Mouse (Mus musculus) heart, adult 2 months (tissue): ENCODE data around the gene Snf8. TPM values are rescaled to one million over a fixed set of nuclear protein-coding genes. Genes with fewer than 3 reads are reported as not detected.

Experiments used
- DNase-seq, 2 experiments: peaks; one replicate each; pipeline ENCODE4 v3.0.0; 2021
- H3K27ac ChIP-seq: fragments of 200-600 bp; 2 replicates; pipeline ENCODE4 v1.8.1; 2022
- H3K27me3 ChIP-seq: fragments of 200-500 bp; 2 replicates; pipeline ENCODE4 v1.6.1; 2012; ENCODE audit warnings: mild to moderate bottlenecking, low read length, inconsistent platforms, mixed read lengths; ENCODE audit not compliant: control insufficient read depth, insufficient read depth
- H3K36me3 ChIP-seq: fragments of 200-500 bp; 2 replicates; pipeline ENCODE4 v1.6.1; 2012; ENCODE audit warnings: low read length, inconsistent platforms; ENCODE audit not compliant: control insufficient read depth, insufficient read depth
- H3K4me1 ChIP-seq: fragments of 200-500 bp; 2 replicates; pipeline ENCODE4 v1.6.1; 2011; ENCODE audit warnings: low read length; ENCODE audit not compliant: control insufficient read depth, insufficient read depth
- H3K4me3 ChIP-seq: fragments of 200-600 bp; 2 replicates; pipeline ENCODE4 v1.8.1; 2022
- H3K79me2 ChIP-seq: fragments of 200-500 bp; replicated peaks from 2 replicates; pipeline ENCODE4 v1.6.1; 2012; ENCODE audit warnings: mild to moderate bottlenecking, inconsistent platforms, low read length, moderate library complexity, mixed read lengths; ENCODE audit not compliant: control insufficient read depth, insufficient read depth
- H3K9ac ChIP-seq: fragments of 200-500 bp; 2 replicates; pipeline ENCODE4 v1.6.1; 2012; ENCODE audit warnings: low read depth, mild to moderate bottlenecking, control low read depth, inconsistent platforms, low read length, mixed read lengths
- CTCF ChIP-seq: fragments of 200-600 bp; IDR thresholded peaks from 2 replicates; pipeline ENCODE4 v1.8.1; 2022; ENCODE audit warnings: antibody characterized with exemption, mild to moderate bottlenecking, moderate library complexity
- EP300 ChIP-seq: fragments of 200-500 bp; IDR thresholded peaks from 2 replicates; pipeline ENCODE4 v1.6.1; 2011; ENCODE audit warnings: low read depth, low read length, control low read depth; ENCODE audit not compliant: insufficient read depth
- POLR2A ChIP-seq: fragments of 200-500 bp; IDR thresholded peaks from 2 replicates; pipeline ENCODE4 v1.6.1; 2011; ENCODE audit warnings: mild to moderate bottlenecking, low read depth, low read length, control low read depth; ENCODE audit not compliant: insufficient read depth
- WGBS: fragments of 180-500 bp; shearing (Covaris S2); methylation state at CpG from one replicate; pipeline ENCODE4 v1.1.7; 2018; 5-methylcytosine and 5-hydroxymethylcytosine counted together
- intact Hi-C: fragments of 180-260 bp; cut with DNase I; formaldehyde crosslinking; loops from one replicate; pipeline ENCODE4 v1.15.1; 2025
- polyA plus RNA-seq: library from polyadenylated mRNA; depleted of rRNA; stranded (reverse); fragments of >200 nt; gene quantifications from 2 replicates; pipeline ENCODE4 v1.2.3, GENCODE M21; 2012
- total RNA-seq, 2 experiments: library from RNA; stranded (reverse); gene quantifications; 2 replicates each; pipeline ENCODE4 v1.2.3; 2021

Gene Snf8
- total and polyA plus RNA-seq, 3 experiments = 18.8 to 49.1 (median 44.9) TPM

- H3K9ac ChIP-seq = no peak overlapping the region
- H3K27me3 ChIP-seq = no peaks in the 10 kb centered on the region; the same call in 1 of the 2 replicates
- whole genome bisulfite sequencing = 80% methylated on average over 2 of the region's 2 CpGs
- intact Hi-C loops = no loop called here
- H3K79me2 ChIP-seq = no peaks in the 10 kb centered on the region
- DNase-seq = no peak
- TF ChIP-seq CTCF = 0 out of 2 replicates have a peak, but pooled peaks have one; percentile 3
- TF ChIP-seq EP300 = no peak
- no peaks in the 10 kb centered on the region for H3K36me3 ChIP-seq
- no peaks in the 10 kb centered on the region for H3K4me1 ChIP-seq
- H3K27ac ChIP-seq = no peak overlapping the region
- no peak overlapping the region for H3K4me3 ChIP-seq
Observed at GRCm38 (mm10) chr11:96031701-96032100, 3.0 kb upstream of the Snf8 start.

DNA sequence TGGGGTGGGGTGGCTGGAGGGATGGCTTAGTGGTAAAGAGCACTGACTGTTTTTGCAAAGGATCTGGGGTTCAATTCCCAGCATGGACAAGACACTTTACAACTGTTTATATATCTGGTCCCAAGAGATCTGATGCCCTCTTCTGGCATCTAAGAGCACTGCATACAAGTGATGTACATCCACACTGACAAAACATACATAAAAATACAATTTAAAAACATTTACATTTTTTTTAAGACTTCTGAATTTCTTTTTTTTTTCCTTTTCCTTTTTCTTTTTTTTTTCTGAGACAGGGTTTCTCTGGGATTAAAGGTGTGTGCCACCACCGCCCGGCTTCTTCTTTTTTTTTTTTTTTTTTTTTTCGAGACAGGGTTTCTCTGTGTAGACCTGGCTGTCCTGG lies 1.4 kb upstream of the Snf8 start:
- Histone ChIP-seq H3K36me3 (no peaks in the 10 kb centered on the region), H3K4me3 (no peak overlapping the region), H3K27me3 (no peaks in the 10 kb centered on the region; the same call in 1 of the 2 replicates), H3K79me2 (no peaks in the 10 kb centered on the region), H3K4me1 (no peaks in the 10 kb centered on the region), H3K27ac (no peak overlapping the region), H3K9ac (no peak overlapping the region)
- TF ChIP-seq CTCF = peak; percentile 53
- no peak for TF ChIP-seq EP300
- intact Hi-C loops = no loop called here
- no peak for DNase-seq
- WGBS = 100% methylated on average over 2 of the region's 3 CpGs

GRCm38 (mm10) chr11:96034116-96034515 lies 569 bp upstream of the Snf8 start:
- intact Hi-C loops = no loop called here
- Histone ChIP-seq H3K9ac (no peak overlapping the region), H3K4me1 (no peaks in the 10 kb centered on the region), H3K27me3 (no peaks in the 10 kb centered on the region; the same call in 1 of the 2 replicates), H3K36me3 (no peaks in the 10 kb centered on the region), H3K4me3 (peak overlapping the region; percentile 75), H3K27ac (no peak overlapping the region; the same call in 1 of the 2 replicates), H3K79me2 (no peaks in the 10 kb centered on the region)
- TF ChIP-seq CTCF = no peak
- no peak for TF ChIP-seq EP300
- TF ChIP-seq POLR2A = no peak
- no peak for DNase-seq
- 41% methylated on average over 8 of the region's 8 CpGs for WGBS

DNA sequence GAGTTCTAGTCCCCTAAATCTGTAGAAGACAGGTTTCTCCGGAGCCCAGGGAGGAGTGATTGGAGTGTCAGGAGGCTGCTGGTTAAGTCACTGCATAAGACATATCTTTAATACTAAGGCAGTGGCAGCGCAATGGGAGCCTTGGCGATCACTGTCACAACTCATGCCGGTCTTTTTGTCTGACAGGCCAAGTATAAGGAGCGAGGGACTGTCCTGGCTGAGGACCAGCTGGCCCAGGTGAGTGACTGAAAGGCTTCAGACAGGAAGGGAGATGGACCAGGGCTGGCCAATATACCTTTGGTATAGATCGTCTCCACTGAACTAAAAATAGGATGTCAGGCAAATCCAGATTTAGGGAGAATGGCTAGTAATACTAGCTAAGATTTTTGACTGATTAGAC lies 448 bp downstream of the Snf8 start:
- H3K4me1 ChIP-seq = no peaks in the 10 kb centered on the region
- intact Hi-C loops = no loop called here
- DNase-seq = no peak
- peak overlapping the region; percentile 64 for H3K27ac ChIP-seq
- 3% methylated on average over 6 of the region's 6 CpGs for WGBS
- H3K79me2 ChIP-seq = no peaks in the 10 kb centered on the region
- TF ChIP-seq POLR2A = no peak
- TF ChIP-seq EP300 = no peak
- TF ChIP-seq CTCF = no peak
- H3K36me3 ChIP-seq = no peaks in the 10 kb centered on the region
- H3K9ac ChIP-seq = peak overlapping the region; percentile 70
- H3K27me3 ChIP-seq = no peaks in the 10 kb centered on the region
- H3K4me3 ChIP-seq = peak overlapping the region; percentile 75

DNA sequence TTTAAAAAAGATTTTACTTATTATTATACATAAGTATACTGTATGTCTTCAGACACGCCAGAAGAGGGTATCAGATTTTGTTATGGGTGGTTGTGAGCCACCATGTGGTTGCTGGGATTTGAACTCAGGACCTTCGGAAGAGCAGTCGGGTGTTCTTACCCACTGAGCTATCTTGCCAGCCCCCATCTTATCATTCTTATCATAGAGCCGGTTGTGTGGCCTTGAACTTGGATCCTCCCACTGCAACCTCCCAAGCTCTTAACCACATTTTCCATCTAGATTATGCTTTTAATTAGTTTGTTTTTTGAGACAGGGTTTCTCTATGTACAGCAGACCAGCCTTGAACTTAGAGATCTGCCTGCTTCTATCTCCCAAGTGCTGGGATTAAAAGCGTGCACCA lies 2.8 kb downstream of the Snf8 start:
- Histone ChIP-seq H3K36me3 (no peaks in the 10 kb centered on the region), H3K4me1 (no peaks in the 10 kb centered on the region), H3K27me3 (no peaks in the 10 kb centered on the region), H3K27ac (no peak overlapping the region), H3K4me3 (no peak overlapping the region), H3K9ac (no peak overlapping the region), H3K79me2 (no peaks in the 10 kb centered on the region)
- intact Hi-C loops = no loop called here
- no peak for DNase-seq
- WGBS = 79% methylated on average over 5 of the region's 5 CpGs
- TF ChIP-seq POLR2A = no peak
- TF ChIP-seq CTCF = no peak
- no peak for TF ChIP-seq EP300

- Histone ChIP-seq H3K36me3 (no peaks in the 10 kb centered on the region), H3K27ac (no peak overlapping the region)
- no peak for TF ChIP-seq EP300
- no peak for TF ChIP-seq CTCF
- TF ChIP-seq POLR2A = no peak
Observed at GRCm38 (mm10) chr11:96038560-96038959, 3.9 kb downstream of the Snf8 start.

More at GRCm38 (mm10) chr11:96038560-96038959, 3.9 kb downstream of the Snf8 start:
- Histone ChIP-seq H3K4me1 (no peaks in the 10 kb centered on the region), H3K79me2 (no peaks in the 10 kb centered on the region), H3K27me3 (no peaks in the 10 kb centered on the region), H3K4me3 (no peak overlapping the region), H3K9ac (no peak overlapping the region)
- WGBS = 45% methylated on average over 1 of the region's 1 CpGs
- intact Hi-C loops = no loop called here
- DNase-seq = no peak
